Mouse (Mus musculus) mouse embryonic stem cell (cell line): ENCODE measurements around the gene Cdk6.
"Not testable (repeated sequence)": the region's sequence is repeated elsewhere in the genome, so short reads cannot be mapped to it uniquely, and the experiment has no call there.

ENCODE experiments used
- in situ Hi-C, 2 experiments: fragments of 300-500 bp; cut with MboI; formaldehyde crosslinking; loops; 1 replicate in 1 of 2; 3 replicates in 1 of 2; pipeline ENCODE4 v1.14.3; 2019 to 2020; ENCODE audit warnings: low sequenced_read_pairs in 2 of 2, low pct_unique_long_range_greater_than_20kb in 1 of 2, mixed read lengths in 1 of 2; ENCODE audit not compliant: unreplicated experiment in 1 of 2

Gene Cdk6

DNA sequence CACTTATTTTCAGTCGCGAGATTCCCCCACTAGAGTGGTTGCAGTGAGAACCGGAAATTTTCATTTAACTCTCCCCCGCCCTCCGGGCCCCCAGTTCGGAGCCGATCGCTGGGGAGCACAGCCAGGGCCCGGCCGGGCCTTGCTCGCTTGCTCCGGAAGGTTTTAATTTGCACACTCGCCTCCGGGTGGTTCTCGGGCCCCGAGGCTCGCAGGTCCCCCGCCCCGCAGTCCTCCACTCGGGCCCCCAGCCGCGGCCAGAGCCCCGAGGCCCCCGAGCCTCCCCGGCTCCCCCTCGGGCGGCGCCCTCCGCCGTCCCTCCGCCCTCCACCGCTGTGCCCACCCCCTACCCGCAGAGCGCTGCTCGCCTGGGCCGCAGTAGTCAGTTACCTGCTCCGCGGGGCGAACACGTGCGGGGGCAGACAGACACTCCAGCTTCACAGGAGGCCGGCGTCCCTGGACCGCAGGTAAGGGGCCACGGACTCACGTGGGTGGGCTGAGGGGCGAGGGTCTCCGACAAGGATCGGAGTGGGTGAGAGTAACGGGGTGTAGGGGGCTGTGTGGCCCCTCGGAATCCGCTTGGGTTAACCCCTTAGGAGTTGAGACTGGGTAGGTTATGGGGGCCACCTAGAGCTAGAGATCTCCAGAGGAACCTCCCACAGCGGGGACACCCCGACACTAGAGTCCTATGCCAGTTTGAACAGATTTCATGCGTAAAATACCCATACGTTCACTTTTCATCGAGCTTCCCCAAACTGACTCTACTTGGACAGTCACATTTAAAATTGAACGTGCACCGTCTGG lies at the start of gene Cdk6:
Gene Cdk6, plus strand, starts transcription at position 375 of the 801 bp plus-strand sequence.
- in situ Hi-C loops: no loop called here

DNA sequence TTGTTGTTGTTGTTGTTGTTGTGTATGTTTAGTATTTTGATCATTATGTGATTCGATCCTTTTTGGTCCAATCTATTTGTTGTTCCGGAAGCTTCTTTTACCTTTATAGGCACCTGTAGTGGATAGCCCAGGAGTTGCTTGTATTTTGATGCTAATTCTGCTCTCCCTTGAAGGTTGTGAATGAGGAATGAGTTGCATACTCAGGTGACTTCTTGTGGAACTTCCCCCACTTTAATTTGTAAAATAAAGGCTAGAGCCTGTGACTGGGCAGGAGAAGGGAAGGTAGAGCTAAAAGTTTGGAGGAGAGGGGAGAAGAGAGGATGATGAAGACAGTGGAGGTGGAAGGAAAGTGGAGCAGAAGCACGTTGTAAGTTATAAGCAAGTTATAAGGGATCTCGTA lies 47.6 kb upstream of the Cdk6 start:
- in situ Hi-C loops: no loop called here

DNA sequence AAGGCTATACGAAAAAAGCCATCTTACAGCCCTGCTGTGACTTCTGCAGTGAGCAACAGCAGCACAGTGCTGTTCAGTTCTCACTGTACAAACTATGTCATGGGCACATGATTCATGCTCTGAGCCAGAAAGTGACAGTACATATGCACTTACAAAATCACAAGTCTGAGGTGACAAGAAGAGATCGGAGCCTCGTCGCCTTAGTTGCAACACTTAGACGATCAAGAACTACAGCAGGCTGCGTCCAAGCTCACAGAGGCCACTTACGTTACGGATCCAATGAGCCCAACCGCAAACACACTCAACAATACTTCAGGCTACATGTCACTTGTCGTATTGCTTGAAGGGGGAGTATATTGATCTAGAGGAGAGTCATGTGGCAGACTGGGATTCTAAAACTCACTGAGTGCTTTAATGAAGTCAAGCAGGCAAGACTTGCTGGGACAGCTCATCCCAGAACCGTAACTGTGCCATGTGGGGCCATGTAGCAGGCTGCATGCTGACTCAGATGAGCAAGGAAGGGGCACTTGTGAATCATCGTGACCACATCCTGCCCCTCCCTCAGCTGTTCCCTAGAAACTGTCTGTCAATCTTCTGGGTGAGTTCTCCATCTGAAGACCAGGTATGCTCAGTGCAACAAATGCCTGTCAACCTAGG lies 40.4 kb upstream of the Cdk6 start:
- in situ Hi-C loops: no loop called here

DNA sequence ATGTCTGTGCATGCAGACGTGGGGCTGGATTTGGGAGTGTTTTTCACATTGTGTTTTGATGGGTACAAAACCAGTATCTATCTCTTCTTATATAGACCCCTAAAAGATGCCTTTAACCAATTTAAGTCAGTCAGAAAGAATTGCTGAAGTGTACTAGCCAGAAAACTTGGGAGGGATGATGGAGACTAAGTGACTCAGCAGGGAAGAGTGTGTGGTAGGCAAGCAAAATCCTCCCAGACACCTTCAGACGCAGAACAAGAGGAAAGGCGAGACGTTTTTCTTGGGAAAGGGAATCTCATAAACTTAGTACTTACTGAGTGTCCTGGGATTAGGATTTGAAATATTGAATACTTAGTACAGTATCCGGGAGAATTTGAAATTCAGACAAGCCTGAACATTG lies 39.8 kb upstream of the Cdk6 start:
- in situ Hi-C loops: no loop called here

DNA sequence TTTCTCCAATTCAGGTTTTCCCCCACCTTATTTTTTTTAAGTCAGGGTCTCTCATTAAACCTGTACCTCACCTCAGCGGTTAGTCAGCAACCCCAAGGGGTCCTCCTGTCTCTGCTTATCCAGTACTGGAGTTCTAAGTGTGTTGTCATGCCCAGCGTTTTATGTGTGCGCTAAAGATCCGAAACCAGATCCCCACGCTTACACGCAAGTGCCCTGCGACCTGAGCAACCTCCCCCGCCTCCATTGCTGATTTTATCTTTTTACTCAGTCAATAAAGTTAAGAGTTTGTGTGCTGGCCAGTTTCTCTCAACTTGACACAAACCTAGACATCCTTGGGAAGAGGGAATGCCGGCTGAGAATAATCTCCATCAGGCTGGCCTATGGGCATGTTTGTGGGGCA lies 37.4 kb upstream of the Cdk6 start:
- in situ Hi-C loops: no loop called here

DNA sequence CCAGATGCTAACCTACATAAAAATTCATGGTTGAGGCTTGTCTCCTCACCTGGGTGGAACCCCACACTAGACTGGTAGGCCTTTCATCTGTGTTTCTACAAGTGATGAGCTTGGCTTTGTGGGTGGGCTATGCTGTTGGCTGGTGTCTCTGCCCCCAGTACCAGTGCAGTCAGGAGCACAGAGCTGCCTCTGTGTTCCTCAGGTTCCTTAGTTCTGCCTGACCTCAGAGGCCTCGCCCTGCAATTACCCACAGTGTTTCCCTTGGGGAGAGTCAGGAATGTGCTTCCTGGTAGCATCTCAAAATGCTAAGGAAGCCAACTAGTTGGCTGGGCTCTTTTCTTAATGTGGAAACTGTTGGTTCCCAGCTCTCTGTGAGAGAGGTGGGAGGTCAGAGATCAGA lies 35.1 kb upstream of the Cdk6 start:
- in situ Hi-C loops: no loop called here

DNA sequence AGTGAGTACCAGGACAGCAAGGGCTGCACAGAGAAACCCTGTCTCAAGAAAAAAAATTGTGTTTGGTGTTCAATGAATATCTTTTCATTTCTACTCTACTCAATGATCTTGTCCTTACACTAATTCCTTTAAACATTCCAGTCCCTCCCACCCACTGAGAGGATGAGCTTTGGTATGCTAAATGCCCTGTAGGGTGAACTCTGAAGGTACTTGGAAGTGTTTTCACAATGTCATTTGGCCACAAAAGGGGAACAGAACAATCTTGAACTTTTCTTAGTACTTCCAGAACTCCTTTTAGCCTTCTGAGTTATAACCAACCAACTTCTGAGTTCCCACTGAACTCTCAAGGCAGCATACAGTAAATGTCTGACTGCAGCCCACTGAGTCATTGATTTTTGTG lies 32.2 kb upstream of the Cdk6 start:
- in situ Hi-C loops: no loop called here

DNA sequence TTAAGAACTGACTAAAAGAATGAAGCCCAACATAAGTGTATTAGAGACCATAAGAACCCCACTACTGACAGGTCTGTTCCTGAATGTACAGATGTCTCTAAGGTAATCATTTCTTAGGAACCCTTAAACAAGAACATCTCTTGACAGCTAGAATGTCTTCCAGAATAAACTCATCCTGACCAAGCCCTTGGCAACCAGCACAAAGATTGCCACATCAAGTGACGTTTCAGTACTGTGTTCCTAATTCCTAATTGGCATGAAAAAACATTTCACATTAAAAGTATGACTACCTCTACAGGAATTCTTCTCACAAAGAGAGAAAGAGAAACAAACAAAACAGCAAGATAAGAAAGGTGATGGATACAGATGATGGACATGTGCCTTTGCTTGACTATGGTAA lies 31.7 kb upstream of the Cdk6 start:
- in situ Hi-C loops: no loop called here

DNA sequence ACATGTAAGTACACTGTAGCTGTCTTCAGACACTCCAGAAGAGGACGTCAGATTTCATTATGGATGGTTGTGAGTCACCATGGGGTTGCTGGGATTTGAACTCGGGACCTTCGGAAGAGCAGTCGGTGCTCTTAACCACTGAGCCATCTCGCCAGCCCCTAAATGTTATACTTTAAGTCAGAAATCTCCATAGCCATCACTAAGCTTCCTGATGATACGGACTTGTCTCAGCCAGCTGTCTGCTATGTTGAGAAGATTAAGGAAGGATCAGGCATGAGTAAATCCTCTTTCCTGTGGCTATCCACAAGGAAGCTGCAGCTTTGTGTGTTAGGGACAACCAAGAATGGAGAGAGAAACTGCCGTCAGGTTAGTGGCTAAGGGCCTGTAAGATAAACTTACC lies 30.1 kb upstream of the Cdk6 start:
- in situ Hi-C loops: not testable (repeated sequence)

DNA sequence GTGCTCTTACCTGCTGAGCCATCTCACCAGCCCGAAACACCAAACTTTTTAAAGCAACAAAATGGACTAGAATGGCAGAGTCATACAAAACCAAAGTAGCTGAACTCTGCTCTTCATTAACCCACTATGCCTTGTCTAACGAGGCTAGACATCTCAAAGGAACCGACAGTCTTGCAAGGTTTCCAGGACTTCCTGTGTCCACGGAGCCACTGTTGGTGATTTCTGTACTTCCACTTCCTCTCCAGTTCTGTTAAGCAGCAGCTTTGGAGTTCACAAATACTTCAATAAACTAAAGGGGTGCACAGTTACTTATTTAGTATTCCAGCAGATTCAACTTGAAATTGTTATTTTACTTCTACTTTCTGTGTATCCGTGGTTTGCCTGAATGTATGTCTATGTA lies 23.6 kb upstream of the Cdk6 start:
- in situ Hi-C loops: not testable (repeated sequence)

DNA sequence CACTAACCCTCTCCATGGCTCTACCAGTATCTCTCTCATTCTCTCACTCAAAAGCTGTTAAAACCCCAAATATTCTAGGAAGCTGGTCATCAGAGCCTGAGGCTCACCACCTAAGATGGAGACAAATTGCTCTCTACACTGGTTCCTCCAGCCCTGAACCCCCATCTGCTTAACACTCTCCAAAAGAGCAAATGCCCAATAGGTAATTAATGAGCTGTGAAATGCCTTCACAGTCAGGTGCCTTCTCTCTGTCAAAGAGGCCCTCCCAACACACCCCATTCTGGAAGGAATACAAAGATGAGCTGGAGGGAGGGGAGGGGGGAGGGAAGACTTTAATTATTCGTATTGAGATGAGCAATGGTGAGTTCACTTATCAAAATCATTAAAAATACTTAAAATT lies 21.1 kb upstream of the Cdk6 start:
- in situ Hi-C loops: no loop called here

DNA sequence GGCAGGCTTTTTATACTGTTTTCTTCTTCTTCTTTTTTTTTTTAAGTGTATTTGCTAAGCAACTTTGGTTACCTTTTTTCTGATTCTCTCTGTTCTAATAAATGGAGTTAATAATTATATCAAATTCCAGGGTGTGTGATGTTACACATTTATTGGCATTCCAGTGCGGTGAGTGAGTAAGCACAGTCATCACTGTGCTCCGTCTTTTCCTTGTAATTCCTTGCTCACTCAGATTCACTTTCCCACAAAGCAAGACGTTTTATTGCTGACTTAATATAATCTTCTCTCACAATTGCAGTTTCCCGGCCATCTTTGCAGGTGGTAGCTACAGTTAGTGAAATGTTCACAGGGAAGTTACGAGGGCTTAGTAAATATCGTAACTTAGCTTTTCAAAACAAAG lies 19.2 kb upstream of the Cdk6 start:
- in situ Hi-C loops: no loop called here

DNA sequence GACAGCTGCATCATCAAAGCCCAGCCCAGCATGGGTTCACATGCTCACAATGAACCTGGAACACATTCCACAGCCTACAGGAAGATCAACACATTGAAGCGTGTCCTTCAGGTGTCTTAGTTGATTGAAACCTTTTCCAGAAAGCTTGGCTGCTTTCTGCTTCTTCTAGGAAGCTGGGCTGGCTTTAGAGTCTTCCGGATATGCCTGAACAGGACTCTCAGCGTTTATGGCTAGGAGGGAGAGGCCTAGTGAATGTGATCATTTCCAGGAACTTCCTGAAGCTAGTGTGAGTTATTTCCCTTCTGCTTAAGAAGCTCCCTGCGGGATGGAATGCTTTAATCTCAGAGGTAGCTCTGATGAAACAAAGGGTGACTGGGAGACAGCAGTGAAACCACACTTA lies 17.2 kb upstream of the Cdk6 start:
- in situ Hi-C loops: no loop called here

DNA sequence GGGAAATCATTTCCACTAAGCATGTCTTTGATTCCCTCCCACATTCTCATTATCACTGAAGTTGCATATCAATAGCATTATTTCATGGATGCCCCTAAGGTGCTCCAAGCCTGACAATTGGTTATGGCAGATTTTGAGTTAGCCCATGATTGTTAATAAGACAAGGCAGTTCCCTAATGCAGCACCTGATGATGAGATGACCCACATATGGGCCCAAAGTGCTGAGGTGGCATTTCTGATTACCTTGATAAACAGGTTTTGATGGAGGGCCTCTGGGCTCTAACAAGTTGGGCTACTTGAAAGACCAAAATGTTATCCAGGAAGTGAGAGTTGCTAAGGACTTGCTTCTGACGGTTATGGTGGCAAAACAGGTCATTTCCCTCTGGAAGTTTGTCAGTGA lies 11.9 kb upstream of the Cdk6 start:
- in situ Hi-C loops: no loop called here

DNA sequence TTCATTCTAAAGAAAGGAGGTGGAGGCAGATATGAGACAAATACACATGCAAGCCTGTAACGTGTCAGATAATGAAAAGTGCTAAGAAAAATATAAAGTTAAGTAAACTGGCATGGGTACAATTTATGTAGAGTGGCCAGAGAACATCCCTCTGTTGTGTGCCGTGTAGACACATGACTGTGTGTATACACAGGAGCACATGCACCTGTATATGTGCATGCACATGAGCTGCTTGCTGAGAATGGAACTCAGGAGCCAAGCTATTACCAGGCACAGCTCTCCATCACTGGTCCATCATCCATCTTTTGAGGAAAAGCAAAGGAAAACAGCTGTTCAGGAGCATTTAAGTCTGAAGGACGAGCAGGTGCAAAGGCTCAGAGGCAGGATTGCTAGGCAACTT lies 10.4 kb upstream of the Cdk6 start:
- in situ Hi-C loops: no loop called here

DNA sequence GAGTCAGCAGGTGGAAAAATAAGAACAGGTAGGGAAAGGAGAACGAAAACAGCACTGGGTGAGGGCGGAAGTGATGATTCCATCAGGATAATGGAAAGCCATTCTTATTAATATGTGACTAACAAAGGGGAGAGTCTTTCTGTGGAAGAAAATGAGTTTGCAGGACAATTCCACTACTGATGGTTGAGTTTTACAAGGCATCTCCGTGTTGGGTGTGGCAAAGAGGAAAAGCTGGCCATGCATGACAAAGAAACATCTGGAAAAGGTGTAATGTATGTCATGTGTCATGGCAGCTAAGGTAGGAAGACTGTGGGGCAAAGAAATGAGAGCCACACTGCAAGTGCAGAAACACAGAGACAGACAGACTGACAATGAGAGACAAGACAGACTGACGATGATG lies 8.3 kb upstream of the Cdk6 start:
- in situ Hi-C loops: not testable (repeated sequence)

DNA sequence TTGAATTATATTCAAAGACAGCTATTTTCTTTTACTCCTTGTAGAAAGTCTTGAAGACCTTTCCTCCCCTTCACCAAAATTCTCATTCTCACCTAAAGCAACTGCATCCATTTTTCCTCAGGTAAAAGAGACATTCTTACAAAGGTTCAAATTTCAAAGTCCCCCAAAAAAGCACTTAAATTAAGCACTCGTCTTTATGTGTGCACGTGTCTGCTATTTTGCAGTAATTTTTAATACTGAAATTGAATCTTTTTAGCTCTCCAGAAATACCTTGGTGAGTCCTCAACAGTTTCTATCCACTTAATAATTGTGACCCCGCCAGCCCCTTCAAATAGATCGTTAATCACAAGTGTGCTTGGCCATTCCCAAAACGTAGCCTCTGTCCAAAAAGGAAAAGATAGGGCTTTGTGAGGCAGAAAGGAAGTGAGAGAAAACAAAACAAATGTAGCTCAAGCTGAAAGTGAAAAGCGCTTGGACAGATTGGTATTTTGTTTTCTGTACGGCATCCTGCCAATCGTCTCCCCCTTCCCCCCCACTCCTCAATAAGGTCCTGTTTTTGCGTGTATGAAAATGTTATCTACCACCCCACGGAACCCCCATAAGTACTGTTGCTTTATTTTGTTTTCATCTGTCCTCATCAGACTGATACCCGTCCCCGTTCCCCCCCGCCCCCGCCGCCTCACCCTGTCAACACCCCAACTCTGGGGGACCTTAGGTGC lies 786 bp upstream of the Cdk6 start:
- in situ Hi-C loops: not testable (repeated sequence)

DNA sequence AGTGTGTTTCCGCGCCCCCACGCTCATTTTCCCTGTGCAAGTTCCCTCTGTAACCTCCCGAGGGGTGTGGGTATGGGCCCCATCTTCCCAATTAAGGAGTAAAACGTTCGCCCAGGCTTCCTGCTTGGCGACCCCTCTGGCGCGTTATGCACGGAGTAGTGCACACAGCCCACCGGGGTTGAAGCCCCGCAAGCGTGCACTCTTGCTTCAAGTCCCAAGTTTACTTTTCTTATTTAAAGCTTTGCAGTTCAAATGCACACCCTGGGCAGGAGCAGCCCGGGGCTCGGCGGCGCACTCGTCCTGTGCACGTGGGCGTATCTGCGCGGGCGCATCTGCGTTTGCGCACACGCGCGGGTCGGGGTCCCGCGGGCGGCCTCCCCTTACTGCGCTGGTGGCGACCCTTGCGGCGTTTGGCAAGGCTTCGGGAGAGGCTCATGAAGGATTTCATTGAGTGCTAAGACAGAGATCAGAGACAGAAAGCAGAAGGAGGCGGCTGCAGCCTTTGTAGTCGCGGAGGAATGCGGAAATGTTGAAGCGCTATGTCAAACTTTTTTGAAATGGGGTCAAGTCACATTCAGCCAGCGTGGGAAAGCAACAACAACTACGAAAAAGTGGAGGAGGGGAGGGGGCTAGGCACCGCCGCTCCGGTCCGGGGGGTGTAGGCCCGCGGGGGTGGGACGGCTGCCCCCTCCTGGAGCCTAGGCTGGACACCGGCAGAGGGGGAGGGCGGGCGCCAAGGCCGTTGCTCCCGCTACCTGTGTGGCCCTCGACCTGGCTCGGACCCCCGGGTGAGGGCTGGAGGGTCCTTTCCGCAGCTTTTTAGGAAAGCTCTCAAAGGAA lies 866 bp downstream of the Cdk6 start:
- in situ Hi-C loops: no loop called here
